17 mouse cellular contexts compared by ENCODE assay signal in genomic region chr3:149338684-149339373, GRCm38 (mm10).
A peak's percentile ranks its signal among the peaks of the same experiment; 100 is the strongest.
DNase-seq lines count a peak whose midpoint lies in the region; TF ChIP-seq lines count a peak whose summit lies in the region.
"Had no signal": no experiment of that assay in that cellular context is flagged by ENCODE, and none has a peak within 500 bp of the region (broad histone marks: within the 10 kb centered on the region; RNA-seq: fewer than 3 reads in every experiment).

No protein-coding gene starts in this region.

- H3K4me3 ChIP-seq in C2C12 (ENCODE audit: insufficient read depth, poor library complexity, severe bottlenecking) (no peak overlapping the region), macrophage (ENCODE audit: inconsistent target) (no peak overlapping the region)
- H3K4me3 ChIP-seq: hindbrain, embryonic 12.5 days; neural tube, embryonic 15.5 days had no signal

- 49% methylated on average over 7 of the region's 7 CpGs for WGBS in macrophage (ENCODE audit: missing documents)

- TF ChIP-seq CTCF in C2C12 (IDR thresholded peaks at IDR 0.05; ENCODE audit: control insufficient read depth, insufficient read depth, insufficient read length) = no peak

- H3K79me3 ChIP-seq in C2C12 (ENCODE audit: low read depth) = no peaks in the 10 kb centered on the region

- no peaks in the 10 kb centered on the region for H3K36me3 ChIP-seq in C2C12 (ENCODE audit: control insufficient read depth, insufficient read depth)
- no peaks in the 10 kb centered on the region for H3K36me3 ChIP-seq in macrophage (ENCODE audit: inconsistent target)
- H3K36me3 ChIP-seq: hindbrain, embryonic 12.5 days; neural tube, embryonic 15.5 days had no signal

- DNase-seq in heart, adult 11 months = peak; percentile 70
- no peak for DNase-seq in heart, postnatal 14 days
- peak; percentile 28 for DNase-seq in c-Kit-positive CD71-negative TER-119-negative erythroid progenitor cells, embryonic 14.5 days (ENCODE audit: low read depth)
- no peak for DNase-seq in adrenal gland, adult (ENCODE audit: inconsistent age in 2 of 2, low spot score in 1 of 2)
- no peak for DNase-seq in layer of hippocampus, adult 9-10 months (ENCODE audit: low spot score)
- no peak for DNase-seq in B cell, adult 2 months
- DNase-seq: cerebellum, postnatal 10 days; gastrocnemius, postnatal 25 days; kidney, adult 11 months; lung, adult 18-20 months; lung, postnatal 36 days; midbrain, embryonic 14.5 days; right cerebral cortex, postnatal 4 days had no signal

- no peaks in the 10 kb centered on the region for H3K27me3 ChIP-seq in C2C12 (ENCODE audit: control insufficient read depth, insufficient read depth, insufficient read length)
- H3K27me3 ChIP-seq: neural tube, embryonic 15.5 days had no signal

- H3K79me2 ChIP-seq in C2C12 (ENCODE audit: control insufficient read depth, insufficient read depth) = no peaks in the 10 kb centered on the region
- no peaks in the 10 kb centered on the region for H3K79me2 ChIP-seq in macrophage (ENCODE audit: inconsistent target)

- no peak overlapping the region for H3ac ChIP-seq in C2C12 (ENCODE audit: control insufficient read depth, insufficient read length, low read depth)

- intact Hi-C loops in heart, postnatal 14 days (cut with DNase I) = no loop called here

- peak overlapping the region; percentile 51 for H3K27ac ChIP-seq in macrophage
- H3K27ac ChIP-seq: hindbrain, embryonic 12.5 days; neural tube, embryonic 15.5 days had no signal

TF ChIP-seq in C2C12, 6 proteins besides CTCF, POLR2A, EP300 and RAD21:
- peak; percentile 68 for TF ChIP-seq MYOD1 (IDR thresholded peaks at IDR 0.05; ENCODE audit: control insufficient read depth, insufficient read length, low read depth)
- TF ChIP-seq FOSL1 (IDR thresholded peaks at IDR 0.05; ENCODE audit: insufficient read depth, low read length, poor library complexity, severe bottlenecking) = no peak

Comparison
In these comparisons a context has a peak if more than half of its experiments do, and no peak if none do; other contexts are left out.
1. DNase-seq: peak in heart, adult 11 months (single experiment) and c-Kit-positive CD71-negative TER-119-negative erythroid progenitor cells, embryonic 14.5 days (single experiment); none in heart, postnatal 14 days (0 of 2), adrenal gland, adult (0 of 2), layer of hippocampus, adult 9-10 months (single experiment) and B cell, adult 2 months (0 of 2).